Mouse (Mus musculus): ENCODE data around the gene Rpl26. TPM values are rescaled to one million over a fixed set of nuclear protein-coding genes. Genes with fewer than 3 reads are reported as not detected.
A peak's percentile ranks its signal among the peaks of the same experiment; 100 is the strongest.
"Not testable (repeated sequence)": the region's sequence is repeated elsewhere in the genome, so short reads cannot be mapped to it uniquely, and the experiment has no call there.

Rpl26 gene
- total RNA-seq, 2 experiments from 2014 or later: 612 to 679 TPM

- DNase-seq (ENCODE audit: low spot score): no peak
These were observed 5.0 kb downstream of the Rpl26 start for GRCm38 (mm10) chr11:68906461-68906790.

GRCm38 (mm10) chr11:68907251-68907650, 5.9 kb downstream of the Rpl26 start:
- no peak for DNase-seq (ENCODE audit: low spot score)

More at GRCm38 (mm10) chr11:68906461-68906790, 5.0 kb downstream of the Rpl26 start:
- intact Hi-C loops (cut with DNase I): loop anchor here (5.0 kb wide), 2 partner anchors 36 to 131 kb away; no protein-coding TSS in a partner anchor

GRCm38 (mm10) chr11:68908846-68909503, 7.6 kb downstream of the Rpl26 start:
- no peak for DNase-seq (ENCODE audit: low spot score)
- intact Hi-C loops (cut with DNase I): loop anchor here (5.0 kb wide), 2 partner anchors 33 to 128 kb away; no protein-coding TSS in a partner anchor

More at GRCm38 (mm10) chr11:68907251-68907650, 5.9 kb downstream of the Rpl26 start:
- intact Hi-C loops (cut with DNase I): loop anchor here (5.0 kb wide), 2 partner anchors 35 to 130 kb away; no protein-coding TSS in a partner anchor

GRCm38 (mm10) chr11:68911531-68912177, 10.3 kb downstream of the Rpl26 start:
- DNase-seq (ENCODE audit: low spot score): no peak
- intact Hi-C loops (cut with DNase I): no loop called here

- no peak for DNase-seq (ENCODE audit: low spot score)
- intact Hi-C loops (cut with DNase I): no loop called here
These were observed 13.2 kb downstream of the Rpl26 start for GRCm38 (mm10) chr11:68914566-68914965.

- DNase-seq (ENCODE audit: low spot score): no peak
- intact Hi-C loops (cut with DNase I): no loop called here
These were observed 21.8 kb downstream of the Rpl26 start for GRCm38 (mm10) chr11:68923191-68923590.

GRCm38 (mm10) chr11:68924749-68925148, 23.4 kb downstream of the Rpl26 start:
- intact Hi-C loops (cut with DNase I): no loop called here
- DNase-seq (ENCODE audit: low spot score): no peak

- intact Hi-C loops (cut with DNase I): no loop called here
- no peak for DNase-seq (ENCODE audit: low spot score)
These were observed 25.6 kb downstream of the Rpl26 start, which contains the start of gene Odf4 for GRCm38 (mm10) chr11:68926981-68927380. Gene Odf4, minus strand, starts transcription at chr11:68927081.

- DNase-seq (ENCODE audit: low spot score): no peak
- intact Hi-C loops (cut with DNase I): no loop called here
These were observed 28.6 kb downstream of the Rpl26 start for GRCm38 (mm10) chr11:68929947-68930346.

GRCm38 (mm10) chr11:68933885-68934507, 32.6 kb downstream of the Rpl26 start:
- no peak for DNase-seq (ENCODE audit: low spot score)
- intact Hi-C loops (cut with DNase I): no loop called here

GRCm38 (mm10) chr11:68936951-68937350, 35.6 kb downstream of the Rpl26 start:
- DNase-seq (ENCODE audit: low spot score); intact Hi-C loops (cut with DNase I): not testable (repeated sequence)

- intact Hi-C loops (cut with DNase I): loop anchor here (5.0 kb wide), 1 partner anchor 32 kb away; no protein-coding TSS in a partner anchor
- DNase-seq (ENCODE audit: low spot score): peak; percentile 84
These were observed 38.3 kb downstream of the Rpl26 start for GRCm38 (mm10) chr11:68939451-68940304.

- DNase-seq (ENCODE audit: low spot score): no peak
- intact Hi-C loops (cut with DNase I): loop anchor here (5.0 kb wide), 1 partner anchor 33 kb away; no protein-coding TSS in a partner anchor
These were observed 39.1 kb downstream of the Rpl26 start for GRCm38 (mm10) chr11:68940516-68940915.

- intact Hi-C loops (cut with DNase I): loop anchor here (5.0 kb wide), 1 partner anchor 35 kb away; no protein-coding TSS in a partner anchor
- no peak for DNase-seq (ENCODE audit: low spot score)
These were observed 41.3 kb downstream of the Rpl26 start for GRCm38 (mm10) chr11:68942731-68943130.

- intact Hi-C loops (cut with DNase I): no loop called here
- no peak for DNase-seq (ENCODE audit: low spot score)
These were observed 43.9 kb downstream of the Rpl26 start for GRCm38 (mm10) chr11:68945245-68945644.

- no peak for DNase-seq (ENCODE audit: low spot score)
- intact Hi-C loops (cut with DNase I): no loop called here
These were observed 44.6 kb downstream of the Rpl26 start for GRCm38 (mm10) chr11:68946001-68946400.

- no peak for DNase-seq (ENCODE audit: low spot score)
- intact Hi-C loops (cut with DNase I): no loop called here
These were observed 45.5 kb downstream of the Rpl26 start for GRCm38 (mm10) chr11:68946806-68947440.

GRCm38 (mm10) chr11:68947542-68947993, 46.2 kb downstream of the Rpl26 start:
- intact Hi-C loops (cut with DNase I): no loop called here
- no peak for DNase-seq (ENCODE audit: low spot score)

GRCm38 (mm10) chr11:68953903-68954302, 52.5 kb downstream of the Rpl26 start:
- no peak for DNase-seq (ENCODE audit: low spot score)
- intact Hi-C loops (cut with DNase I): no loop called here

Data from heart, postnatal 25 days (tissue).